Mouse (Mus musculus) ES-E14 (cell line): Measurements from ENCODE around the gene Cdhr4. TPM values are rescaled to one million over a fixed set of nuclear protein-coding genes. Genes with fewer than 3 reads are reported as not detected.

Source experiments
- DNase-seq: peaks from one replicate; pipeline ENCODE4 v3.0.0-alpha.2; 2013; ENCODE audit warnings: low read depth, low spot score
- H3K27ac ChIP-seq: 2 replicates; pipeline ENCODE4 v1.5.1; 2012; ENCODE audit warnings: low read depth, mild to moderate bottlenecking, low read length, moderate library complexity, mixed read lengths; ENCODE audit not compliant: poor library complexity, insufficient read depth, severe bottlenecking
- H3K36me3 ChIP-seq: 2 replicates; pipeline ENCODE4 v1.6.1; 2012; ENCODE audit warnings: mild to moderate bottlenecking, low read length, moderate library complexity, mixed read lengths; ENCODE audit not compliant: control insufficient read depth, poor library complexity, insufficient read depth, severe bottlenecking
- H3K4me1 ChIP-seq, 2 experiments: fragments of 150-350 bp in 1 of 2; sonication (generic) in 1 of 2; 2 replicates each; pipeline ENCODE4 v1.6.1; 2012; ENCODE audit warnings: low read length in 2 of 2, mild to moderate bottlenecking in 1 of 2, mixed read lengths in 1 of 2; ENCODE audit not compliant: control insufficient read depth in 2 of 2, insufficient read depth in 2 of 2, poor library complexity in 1 of 2
- H3K4me3 ChIP-seq, 2 experiments: fragments of 150-350 bp in 1 of 2; sonication (generic) in 1 of 2; 2 replicates each; pipeline ENCODE4 v1.5.1; 2012; ENCODE audit warnings: low read length in 2 of 2, low read depth in 1 of 2, mild to moderate bottlenecking in 1 of 2, mixed read lengths in 1 of 2; ENCODE audit not compliant: insufficient read depth in 1 of 2, poor library complexity in 1 of 2, severe bottlenecking in 1 of 2
- H3K9ac ChIP-seq: 2 replicates; pipeline ENCODE4 v1.6.1; 2012; ENCODE audit warnings: low read depth, mild to moderate bottlenecking, low read length, mixed read lengths; ENCODE audit not compliant: poor library complexity, insufficient read depth, severe bottlenecking
- H3K9me3 ChIP-seq: fragments of 150-350 bp; sonication (generic); 2 replicates; pipeline ENCODE4 v1.6.1; 2012; ENCODE audit warnings: low read depth, mild to moderate bottlenecking, low read length; ENCODE audit not compliant: control insufficient read depth, insufficient read depth
- CHD2 ChIP-seq: IDR thresholded peaks from 2 replicates; pipeline ENCODE4 v1.6.1; 2014; ENCODE audit warnings: mild to moderate bottlenecking, low read depth, low read length, inconsistent platforms
- HCFC1 ChIP-seq: IDR thresholded peaks from 2 replicates; pipeline ENCODE4 v1.6.1; 2012; ENCODE audit warnings: low read length, inconsistent platforms, borderline replicate concordance; ENCODE audit not compliant: insufficient read depth
- MAFK ChIP-seq: IDR thresholded peaks from 2 replicates; pipeline ENCODE4 v1.6.1; 2014; ENCODE audit warnings: mild to moderate bottlenecking, low read depth, low read length, inconsistent platforms; ENCODE audit not compliant: insufficient read depth
- ZC3H11A ChIP-seq: IDR thresholded peaks from 2 replicates; pipeline ENCODE4 v1.6.1; 2012; ENCODE audit warnings: low read depth, mild to moderate bottlenecking, inconsistent platforms, low read length, borderline replicate concordance
- ZNF384 ChIP-seq: IDR thresholded peaks from 2 replicates; pipeline ENCODE4 v1.6.1; 2012; ENCODE audit warnings: low read depth, low read length, inconsistent platforms
- in situ Hi-C, 2 experiments: fragments of 600-800 bp; cut with MboI; formaldehyde crosslinking; loops; one replicate each; pipeline ENCODE4 v1.15.1; 2025; ENCODE audit warnings: low sequenced_read_pairs in 2 of 2, inconsistent platforms in 1 of 2; ENCODE audit not compliant: unreplicated experiment in 2 of 2
- total RNA-seq: library from RNA; depleted of rRNA; stranded (reverse); fragments of 300-350 nt; gene quantifications from 2 replicates; pipeline ENCODE4 v1.2.3, GENCODE M21; 2012

Gene Cdhr4
- total RNA-seq, 1 experiment: 1.2 TPM

DNA sequence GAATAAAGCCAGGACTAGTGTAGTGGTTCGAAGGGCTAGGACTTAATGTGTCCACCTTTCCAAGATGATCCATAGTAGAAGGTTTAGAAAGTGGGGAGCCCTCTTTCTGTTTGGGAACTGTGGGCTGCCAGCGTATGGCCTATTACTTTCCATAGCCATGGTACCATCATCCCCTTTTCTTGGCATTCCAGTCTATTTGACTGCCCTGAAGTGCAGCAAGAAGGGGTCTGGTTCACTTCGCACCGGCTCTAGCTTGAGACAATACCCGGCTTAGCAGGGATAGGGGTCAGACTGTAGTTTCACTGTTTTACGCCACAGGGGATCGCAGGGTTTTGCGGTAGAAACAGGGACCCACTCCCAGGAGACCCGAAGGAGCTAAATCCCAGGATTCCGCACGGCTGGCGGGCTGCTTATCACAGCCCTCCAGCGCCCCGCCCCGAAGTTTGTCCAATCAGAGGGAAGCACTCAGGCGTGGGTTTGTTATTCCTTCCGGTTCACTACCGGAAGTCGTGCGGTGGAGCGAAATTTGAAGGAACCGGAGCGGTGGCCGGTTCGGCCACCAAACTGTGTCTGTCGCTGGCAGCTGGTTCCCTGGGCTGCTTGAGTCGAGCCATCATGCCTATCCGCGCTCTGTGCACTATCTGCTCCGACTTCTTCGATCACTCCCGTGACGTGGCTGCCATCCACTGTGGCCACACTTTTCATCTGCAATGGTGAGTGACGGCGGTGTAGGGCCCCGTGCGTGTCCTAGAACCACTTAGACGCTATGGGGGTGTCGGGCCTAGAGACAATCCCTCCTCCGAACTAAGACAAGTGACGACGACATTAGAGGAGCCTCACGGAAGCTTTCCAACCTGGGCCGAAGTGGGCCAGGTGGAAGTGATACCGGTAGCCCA lies 41.6 kb upstream of the Cdhr4 start:
- TF ChIP-seq HCFC1: peak; percentile 48; the same call in 1 of the 2 replicates
- no peak for TF ChIP-seq ZC3H11A
- no peak for TF ChIP-seq ZNF384
- TF ChIP-seq CHD2: peak; percentile 36; the same call in 1 of the 2 replicates
- TF ChIP-seq MAFK: no peak
- Histone ChIP-seq H3K9ac (peak overlapping the region; percentile 79), H3K4me1 (peaks cover 0 to 4% of the 10 kb centered on the region in 2 experiments; a peak in 1 of 4 replicates), H3K27ac (peak overlapping the region; percentile 28; the same call in 1 of the 2 replicates), H3K36me3 (peaks cover 19% of the 10 kb centered on the region), H3K9me3 (no peaks in the 10 kb centered on the region), H3K4me3 (peak overlapping the region; percentile 80 to 97)
- in situ Hi-C loops: no loop called here
- peak; percentile 92 for DNase-seq

GRCm38 (mm10) chr9:107955613-107956289 lies 36.5 kb upstream of the Cdhr4 start:
- in situ Hi-C loops: no loop called here
- peaks cover 31% of the 10 kb centered on the region for H3K36me3 ChIP-seq
- H3K9me3 ChIP-seq: no peaks in the 10 kb centered on the region
- no peak overlapping the region for H3K4me3 ChIP-seq
- DNase-seq: no peak
- no peak overlapping the region for H3K27ac ChIP-seq
- no peak for TF ChIP-seq ZC3H11A
- no peak for TF ChIP-seq ZNF384
- TF ChIP-seq CHD2: no peak
- no peak for TF ChIP-seq MAFK
- no peak for TF ChIP-seq HCFC1
- peaks cover 3 to 5% of the 10 kb centered on the region in 2 experiments; a peak in 2 of 4 replicates for H3K4me1 ChIP-seq
- no peak overlapping the region for H3K9ac ChIP-seq

DNA sequence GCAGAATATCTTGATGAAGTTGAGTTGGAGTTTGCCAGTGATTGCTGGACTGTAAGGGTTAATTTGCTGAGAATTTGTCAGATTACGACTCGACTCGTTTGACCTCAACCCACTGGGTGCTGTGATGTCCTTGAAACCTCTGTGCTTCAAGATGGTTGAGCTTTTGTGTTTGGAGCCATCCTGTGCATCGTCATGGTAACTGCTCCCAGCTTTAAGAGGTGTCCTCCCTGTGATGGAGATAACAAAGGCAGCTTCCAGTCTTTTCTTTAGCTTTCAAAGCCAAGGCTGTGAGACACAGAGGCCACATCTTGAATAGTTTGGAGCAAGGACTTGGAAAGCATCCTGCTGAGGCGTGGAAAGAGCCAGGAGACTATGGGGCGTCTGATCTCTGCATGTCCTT lies 35.2 kb upstream of the Cdhr4 start:
- in situ Hi-C loops: no loop called here
- Histone ChIP-seq H3K9ac (no peak overlapping the region), H3K4me3 (no peak overlapping the region), H3K36me3 (peaks cover 39% of the 10 kb centered on the region), H3K4me1 (peaks cover 4 to 14% of the 10 kb centered on the region in 2 experiments; a peak in 2 of 4 replicates), H3K27ac (no peak overlapping the region), H3K9me3 (no peaks in the 10 kb centered on the region)
- TF ChIP-seq ZC3H11A (no peak), HCFC1 (no peak), ZNF384 (no peak), CHD2 (no peak)
- peak; percentile 46 for DNase-seq

DNA sequence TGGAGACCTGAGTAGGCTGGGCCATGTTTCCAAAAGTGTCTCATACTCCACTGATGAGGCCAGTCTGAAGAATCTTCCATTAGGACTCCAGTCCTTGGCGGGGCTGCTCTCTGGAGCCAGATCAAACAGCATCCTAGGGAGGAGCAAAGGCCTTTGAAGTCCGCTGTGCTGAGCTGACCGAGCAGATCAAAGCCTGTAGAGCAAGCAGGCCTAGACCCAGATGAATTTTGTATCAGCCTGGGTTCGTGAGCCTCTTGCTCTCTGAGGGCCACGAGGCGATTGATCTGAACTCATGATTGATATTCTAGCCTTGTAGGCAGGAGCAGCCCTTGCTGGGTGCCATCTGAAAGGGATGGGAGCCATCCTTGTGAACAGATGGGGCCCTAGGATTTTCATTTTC lies 32.4 kb upstream of the Cdhr4 start:
- Histone ChIP-seq H3K4me3 (no peak overlapping the region), H3K36me3 (peaks cover 59% of the 10 kb centered on the region), H3K4me1 (peaks cover 6 to 14% of the 10 kb centered on the region in 2 experiments; a peak in 3 of 4 replicates), H3K9me3 (no peaks in the 10 kb centered on the region), H3K9ac (no peak overlapping the region), H3K27ac (no peak overlapping the region)
- in situ Hi-C loops: no loop called here
- no peak for DNase-seq
- TF ChIP-seq MAFK (no peak), ZC3H11A (no peak), HCFC1 (no peak), CHD2 (no peak), ZNF384 (no peak)
